Comparison of ENCODE assay signal across 46 mouse cellular contexts in the genomic region with DNA sequence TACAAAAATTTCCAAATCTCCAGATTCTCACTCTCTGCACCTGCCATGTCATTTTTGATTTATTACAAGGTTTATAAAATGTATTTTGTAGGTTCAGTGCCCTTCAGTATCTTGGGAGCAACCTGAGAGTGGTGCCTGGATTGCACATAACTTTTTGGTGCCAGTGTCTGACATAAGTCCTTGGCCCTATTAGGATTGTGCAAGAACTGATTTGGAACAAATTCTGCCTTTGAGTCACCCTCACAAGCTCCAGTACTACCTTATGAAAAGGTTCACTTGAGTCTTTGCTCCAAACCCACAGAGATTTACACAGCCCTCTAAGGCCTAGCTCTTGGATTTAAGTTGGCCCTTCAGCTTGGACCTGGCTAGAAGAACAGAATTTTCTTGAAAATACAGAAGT. TPM values are rescaled to one million over a fixed set of nuclear protein-coding genes. Genes with fewer than 3 reads are reported as not detected.
"Had no signal": no experiment of that assay in that cellular context is flagged by ENCODE, and none has a peak within 500 bp of the region (broad histone marks: within the 10 kb centered on the region; RNA-seq: fewer than 3 reads in every experiment).

A gene (plus strand): TSS at position 151 of the 400 bp plus-strand sequence.

- H3K9ac ChIP-seq: limb, embryonic 12.5 days; limb, embryonic 13.5 days; limb, embryonic 15.5 days; liver, embryonic 12.5 days; liver, embryonic 13.5 days; liver, embryonic 14.5 days; liver, embryonic 15.5 days; lung, embryonic 14.5 days; lung, embryonic 15.5 days; midbrain, embryonic 12.5 days; midbrain, embryonic 13.5 days; midbrain, embryonic 15.5 days; neural tube, embryonic 12.5 days; neural tube, embryonic 13.5 days had no signal

- H3K36me3 ChIP-seq: limb, embryonic 10.5 days; limb, embryonic 12.5 days; limb, embryonic 13.5 days; limb, embryonic 15.5 days; liver, embryonic 12.5 days; liver, embryonic 13.5 days; liver, embryonic 15.5 days; lung, embryonic 15.5 days; midbrain, embryonic 10.5 days; midbrain, embryonic 12.5 days; midbrain, embryonic 13.5 days; midbrain, embryonic 15.5 days; neural tube, embryonic 12.5 days; neural tube, embryonic 13.5 days had no signal

- ATAC-seq: liver, embryonic 12.5 days; lung, postnatal 0 days; midbrain, embryonic 13.5 days; midbrain, embryonic 15.5 days; midbrain, embryonic 16.5 days had no signal

- H3K4me2 ChIP-seq: limb, embryonic 12.5 days; limb, embryonic 13.5 days; limb, embryonic 15.5 days; liver, embryonic 11.5 days; liver, embryonic 12.5 days; liver, embryonic 13.5 days; liver, embryonic 15.5 days; lung, embryonic 14.5 days; lung, embryonic 15.5 days; midbrain, embryonic 11.5 days; midbrain, embryonic 12.5 days; midbrain, embryonic 13.5 days; midbrain, embryonic 15.5 days; neural tube, embryonic 12.5 days; neural tube, embryonic 13.5 days had no signal

- H3K4me1 ChIP-seq: limb, embryonic 10.5 days; limb, embryonic 12.5 days; limb, embryonic 13.5 days; limb, embryonic 15.5 days; liver, embryonic 12.5 days; liver, embryonic 13.5 days; liver, embryonic 15.5 days; lung, embryonic 15.5 days; megakaryocyte, embryonic 14.5 days; midbrain, embryonic 10.5 days; midbrain, embryonic 12.5 days; midbrain, embryonic 13.5 days; midbrain, embryonic 15.5 days; neural tube, embryonic 12.5 days; neural tube, embryonic 13.5 days had no signal

- H3K27ac ChIP-seq: limb, embryonic 10.5 days; limb, embryonic 12.5 days; limb, embryonic 13.5 days; limb, embryonic 15.5 days; liver, embryonic 12.5 days; liver, embryonic 13.5 days; liver, embryonic 14.5 days; liver, embryonic 15.5 days; lung, embryonic 15.5 days; macrophage; midbrain, embryonic 10.5 days; midbrain, embryonic 12.5 days; midbrain, embryonic 13.5 days; midbrain, embryonic 15.5 days; neural tube, embryonic 12.5 days; neural tube, embryonic 13.5 days had no signal

- H3K27me3 ChIP-seq: limb, embryonic 12.5 days; limb, embryonic 13.5 days; limb, embryonic 15.5 days; liver, embryonic 12.5 days; liver, embryonic 13.5 days; liver, embryonic 15.5 days; lung, embryonic 15.5 days; megakaryocyte, embryonic 14.5 days; midbrain, embryonic 12.5 days; midbrain, embryonic 13.5 days; midbrain, embryonic 15.5 days; neural tube, embryonic 12.5 days; neural tube, embryonic 13.5 days had no signal

- DNase-seq: left cerebral cortex, postnatal 4 days; liver; liver, embryonic 13.5 days; lung, adult 18-20 months; lung, adult 2 months; lung, embryonic 14.5 days; lung, postnatal 10 days; lung, postnatal 14 days; lung, postnatal 36 days; lung, postnatal 4 days; midbrain, embryonic 14.5 days had no signal

- H3K9me3 ChIP-seq: limb, embryonic 10.5 days; limb, embryonic 12.5 days; limb, embryonic 13.5 days; limb, embryonic 15.5 days; liver, embryonic 13.5 days; liver, embryonic 15.5 days; lung, embryonic 15.5 days; megakaryocyte, embryonic 14.5 days; midbrain, embryonic 12.5 days; midbrain, embryonic 13.5 days; midbrain, embryonic 15.5 days; neural tube, embryonic 12.5 days; neural tube, embryonic 13.5 days had no signal

- H3K4me3 ChIP-seq: limb, embryonic 10.5 days; limb, embryonic 12.5 days; limb, embryonic 13.5 days; limb, embryonic 15.5 days; liver, embryonic 12.5 days; liver, embryonic 13.5 days; liver, embryonic 15.5 days; lung, embryonic 15.5 days; megakaryocyte, embryonic 14.5 days; midbrain, embryonic 10.5 days; midbrain, embryonic 12.5 days; midbrain, embryonic 13.5 days; midbrain, embryonic 15.5 days; myocyte; neural tube, embryonic 12.5 days; neural tube, embryonic 13.5 days had no signal

RNA-seq across cellular contexts. Expression of the gene that starts here (rescaled TPM):
- total RNA-seq: left cerebral cortex, postnatal 10 days; left cerebral cortex, postnatal 14 days; left cerebral cortex, postnatal 25 days; left cerebral cortex, postnatal 36 days; left cerebral cortex, postnatal 4 days; megakaryocyte progenitor cell, adult 5-6 weeks; megakaryocyte, adult 5-6 weeks; megakaryocyte-erythroid progenitor cell, adult 5-6 weeks; midbrain, postnatal 0 days; monocyte, adult 5-6 weeks had no signal
- polyA plus RNA-seq: limb, embryonic 10.5 days; limb, embryonic 11.5 days; limb, embryonic 12.5 days; limb, embryonic 13.5 days; limb, embryonic 14.5 days; limb, embryonic 15.5 days; liver, embryonic 11.5 days; liver, embryonic 12.5 days; liver, embryonic 13.5 days; liver, embryonic 14.5 days; liver, embryonic 15.5 days; liver, embryonic 16.5 days; lung, adult 2 months; lung, embryonic 14.5 days; lung, embryonic 15.5 days; lung, embryonic 16.5 days; lung, postnatal 0 days; macrophage; midbrain, embryonic 10.5 days; midbrain, embryonic 11.5 days; midbrain, embryonic 12.5 days; midbrain, embryonic 13.5 days; midbrain, embryonic 14.5 days; midbrain, embryonic 15.5 days; midbrain, embryonic 16.5 days; midbrain, postnatal 0 days; myocyte; neural tube, embryonic 11.5 days; neural tube, embryonic 12.5 days; neural tube, embryonic 13.5 days had no signal
